Mouse (Mus musculus) midbrain, embryonic 13.5 days (tissue): ENCODE data around the gene Dll1. TPM values are rescaled to one million over a fixed set of nuclear protein-coding genes. Genes with fewer than 3 reads are reported as not detected.

Experiments used
- polyA plus RNA-seq: library from polyadenylated mRNA; unstranded; fragments of >200 nt; fragmentation: Nextera tagmentation; extraction: Ambion mirVana; gene quantifications from 2 replicates; pipeline ENCODE4 v1.2.1, GENCODE M21; 2015

The Dll1 gene
- polyA plus RNA-seq, 1 experiment from 2014 or later: 47.7 TPM

Other genes with a start within 250 kb of the Dll1 start
- gene Fam120b, start 19.3 kb upstream of the Dll1 start, polyA plus RNA-seq: 43.6 and 46.5 TPM in 2 replicates
- 265 and 267 TPM in 2 replicates for gene Psmb1, start 122.9 kb upstream of the Dll1 start, polyA plus RNA-seq
- gene Tbp, start 123.0 kb upstream of the Dll1 start, polyA plus RNA-seq: 70.6 and 74.9 TPM in 2 replicates
- gene Pdcd2, start 150.4 kb upstream of the Dll1 start, polyA plus RNA-seq: 67.4 and 72.2 TPM in 2 replicates
- 3.0 and 3.6 TPM in 2 replicates for gene Prdm9, start 187.5 kb upstream of the Dll1 start, polyA plus RNA-seq